Mouse (Mus musculus) cerebellum, adult 11-12 months (tissue): ENCODE results near the gene Prr12.
A peak's percentile ranks its signal among the peaks of the same experiment; 100 is the strongest.

Experiments
- DNase-seq: peaks from one replicate; pipeline ENCODE4 v3.0.0; 2022

Prr12 gene

GRCm38 (mm10) chr7:44996672-44997071, 56.0 kb downstream of the Prr12 start:
- no peak for DNase-seq

DNA sequence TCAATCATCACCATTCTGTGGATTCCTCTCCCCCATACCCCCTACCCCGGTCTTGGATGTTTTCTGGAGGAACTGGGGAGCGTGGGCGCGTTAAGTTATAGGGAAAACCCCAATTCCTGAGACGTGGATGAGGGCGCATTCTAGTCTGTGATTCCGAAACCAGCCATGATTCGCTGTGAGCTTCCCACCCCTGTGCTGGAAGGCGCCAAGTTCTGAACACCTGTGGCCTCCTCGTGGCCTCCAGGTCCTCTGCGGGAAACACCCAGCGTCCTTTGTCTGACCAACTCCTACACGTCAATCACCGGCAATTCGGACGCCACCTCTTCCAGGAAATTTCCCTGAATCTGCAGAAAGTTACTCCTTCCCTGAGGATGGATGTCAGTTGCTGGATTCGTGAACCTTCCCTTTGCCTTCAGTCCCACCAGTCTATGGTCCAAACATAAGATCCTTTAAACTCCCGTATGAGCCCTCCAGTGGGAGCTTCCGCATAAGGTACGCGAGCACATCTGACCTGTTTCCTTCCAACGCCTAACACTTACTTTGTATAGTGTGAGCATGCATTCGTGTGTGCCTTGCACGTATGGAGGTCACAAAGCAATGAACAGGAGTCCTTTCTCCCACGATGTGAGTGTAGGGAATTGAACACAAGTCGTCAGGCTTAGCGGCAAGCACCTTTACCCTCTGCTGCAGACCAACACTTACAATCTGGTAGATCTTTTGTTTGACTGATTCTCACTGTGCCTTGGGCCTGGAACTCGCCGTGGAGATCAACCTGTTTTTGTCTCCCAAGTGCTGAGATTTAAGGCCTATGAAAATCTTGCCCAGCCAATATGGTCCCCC, 65.6 kb downstream of the Prr12 start:
- no peak for DNase-seq

DNA sequence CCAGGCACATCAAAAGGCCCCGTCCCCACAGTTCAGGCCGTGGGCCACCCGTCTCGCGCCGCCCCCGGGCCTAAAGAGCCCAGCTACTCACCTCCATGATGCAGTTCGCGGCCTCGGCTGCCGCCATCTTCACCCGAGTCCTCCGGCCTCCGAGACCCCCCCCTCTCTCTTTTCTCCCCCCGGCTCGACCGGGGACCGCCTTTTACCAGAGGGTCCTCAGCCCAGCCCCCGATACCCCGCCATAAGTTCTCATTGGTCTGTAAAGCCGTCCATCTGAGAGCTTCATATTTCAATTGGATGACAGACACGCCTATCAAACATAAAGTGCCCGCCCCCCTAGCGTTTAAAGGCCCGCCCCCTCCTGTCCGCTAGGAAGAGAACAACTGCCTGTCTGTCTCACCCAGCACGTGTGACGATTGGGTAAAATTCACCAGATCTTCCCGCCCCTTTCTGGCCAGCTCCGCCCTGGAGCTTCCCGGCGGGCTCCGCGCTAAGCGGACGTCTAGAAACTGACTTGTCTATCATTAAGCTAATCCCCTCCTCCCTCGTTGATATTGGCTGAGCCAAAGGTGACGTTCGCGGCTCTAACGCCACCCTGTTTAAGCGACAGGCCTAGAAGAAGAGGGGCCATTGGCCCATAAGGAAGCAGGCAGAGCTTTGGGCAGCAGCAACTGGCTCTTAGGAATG, 66.3 kb downstream of the Prr12 start, which contains the start of gene Prmt1:
TSS of gene Prmt1 (minus strand) at position 377 of the 687 bp plus-strand sequence.
- peak; percentile 100 for DNase-seq

GRCm38 (mm10) chr7:44985595-44986191, 67.0 kb downstream of the Prr12 start:
- DNase-seq, result peak; percentile 82

DNA sequence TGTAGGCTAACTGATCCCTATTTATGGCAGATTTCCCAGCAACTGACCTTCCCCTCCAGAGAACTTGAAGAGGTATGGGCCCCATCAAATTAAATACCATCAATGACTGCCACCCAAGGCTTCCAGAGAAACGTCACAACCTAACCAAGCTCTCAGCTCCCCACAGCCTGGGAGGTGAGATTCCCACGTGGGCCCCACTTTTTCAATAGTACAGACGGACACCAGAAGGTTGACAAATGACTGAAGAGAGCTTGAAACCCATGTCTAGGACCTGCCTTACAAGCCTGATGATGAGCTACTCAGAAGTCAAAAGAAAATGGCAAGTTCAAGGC, 67.9 kb downstream of the Prr12 start:
- no peak for DNase-seq

- DNase-seq, result peak; percentile 54
These were observed 68.5 kb downstream of the Prr12 start for GRCm38 (mm10) chr7:44983944-44984832.

DNA sequence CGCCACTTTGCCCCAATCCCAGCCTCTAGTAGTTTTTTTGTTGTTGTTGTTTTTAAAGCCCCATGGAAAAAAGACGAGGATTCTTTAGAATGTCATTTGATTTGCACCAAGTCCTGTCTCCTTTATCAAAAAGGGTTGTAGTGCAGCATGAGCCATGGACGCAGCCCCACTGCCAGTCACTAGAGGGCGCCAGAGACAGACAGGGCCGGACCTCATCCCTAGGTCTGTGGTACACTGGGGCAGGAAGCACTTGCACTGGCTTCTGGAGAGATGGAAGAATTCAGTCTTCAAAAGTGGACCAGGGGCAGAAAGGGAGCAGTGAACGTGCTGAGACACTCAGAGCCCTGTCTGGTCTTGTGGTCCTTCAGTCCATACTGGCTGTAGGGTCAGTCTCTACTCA, 69.6 kb downstream of the Prr12 start:
- DNase-seq, result peak; percentile 75

- peak; percentile 46 for DNase-seq
These were observed 71.1 kb downstream of the Prr12 start for GRCm38 (mm10) chr7:44981539-44981938.

DNA sequence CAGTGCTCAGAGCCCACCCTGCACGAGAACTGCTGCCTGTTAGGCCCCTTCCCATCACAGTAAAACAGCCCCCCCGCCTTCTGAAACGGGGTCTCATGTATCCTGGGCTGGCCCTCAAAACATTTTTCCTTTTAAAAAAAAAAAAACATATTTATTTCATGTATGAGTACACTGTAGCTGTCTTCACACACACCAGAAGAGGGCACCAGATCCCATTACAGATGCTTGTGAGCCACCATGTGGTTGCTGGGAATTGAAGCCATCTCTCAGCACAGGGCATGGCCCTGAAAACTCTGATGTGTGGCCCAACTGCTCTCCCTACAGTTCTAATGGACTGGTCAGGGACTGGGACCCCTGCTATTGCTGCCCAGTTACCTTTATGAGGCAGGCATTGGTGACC, 74.4 kb downstream of the Prr12 start:
- DNase-seq, result peak; percentile 37
